ENCODE assay signal across 23 mouse cellular contexts in genomic region chr12:49107415-49108148, GRCm38 (mm10).
DNase-seq lines count a peak whose midpoint lies in the region; ATAC-seq and TF ChIP-seq lines count a peak whose summit lies in the region.
"Had no signal": no experiment of that assay in that cellular context is flagged by ENCODE, and none has a peak within 500 bp of the region (broad histone marks: within the 10 kb centered on the region; RNA-seq: fewer than 3 reads in every experiment).

No protein-coding gene starts in this region.

- no peak overlapping the region for H3K9ac ChIP-seq in midbrain, embryonic 14.5 days (replicated peaks; ENCODE audit: low read length)
- no peak overlapping the region for H3K9ac ChIP-seq in midbrain, embryonic 15.5 days
- no peak overlapping the region for H3K9ac ChIP-seq in intestine, embryonic 16.5 days (ENCODE audit: low read depth, low read length)
- no peak overlapping the region for H3K9ac ChIP-seq in neural tube, embryonic 13.5 days
- no peak overlapping the region for H3K9ac ChIP-seq in forebrain, postnatal 0 days
- H3K9ac ChIP-seq: embryonic facial prominence, embryonic 15.5 days; heart, embryonic 15.5 days had no signal

- peaks cover 6% of the 10 kb centered on the region; the same call in 1 of the 2 replicates for H3K4me1 ChIP-seq in midbrain, embryonic 14.5 days (ENCODE audit: control insufficient read depth, insufficient read depth, low read length)
- H3K4me1 ChIP-seq in midbrain, embryonic 15.5 days, result peaks cover 10% of the 10 kb centered on the region
- no peaks in the 10 kb centered on the region for H3K4me1 ChIP-seq in intestine, embryonic 16.5 days (ENCODE audit: control insufficient read depth, insufficient read depth, low read length)
- H3K4me1 ChIP-seq in neural tube, embryonic 13.5 days (replicated peaks), result peaks cover 8% of the 10 kb centered on the region
- H3K4me1 ChIP-seq in forebrain, postnatal 0 days (ENCODE audit: insufficient read depth), result no peaks in the 10 kb centered on the region
- H3K4me1 ChIP-seq: embryonic facial prominence, embryonic 15.5 days; forebrain, embryonic 10.5 days; heart, embryonic 15.5 days had no signal

- H3K27ac ChIP-seq in midbrain, embryonic 14.5 days (replicated peaks; ENCODE audit: low read depth, low read length), result 0 out of 2 replicates have a peak overlapping the region, but pooled peaks have one; percentile 16
- no peak overlapping the region for H3K27ac ChIP-seq in midbrain, embryonic 15.5 days
- no peak overlapping the region for H3K27ac ChIP-seq in intestine, embryonic 16.5 days (ENCODE audit: low read length)
- H3K27ac ChIP-seq in neural tube, embryonic 13.5 days (replicated peaks), result peak overlapping the region; percentile 46
- no peak overlapping the region for H3K27ac ChIP-seq in forebrain, postnatal 0 days (ENCODE audit: low read depth, low read length)
- H3K27ac ChIP-seq: embryonic facial prominence, embryonic 15.5 days; forebrain, embryonic 10.5 days; heart, adult 2 months; heart, embryonic 15.5 days had no signal

- 78% methylated on average over 10 of the region's 10 CpGs for WGBS in midbrain, embryonic 14.5 days
- 74% methylated on average over 10 of the region's 10 CpGs for WGBS in midbrain, embryonic 15.5 days
- WGBS in intestine, embryonic 16.5 days, result 41% methylated on average over 10 of the region's 10 CpGs
- WGBS in neural tube, embryonic 13.5 days, result 61% methylated on average over 10 of the region's 10 CpGs
- 77% methylated on average over 10 of the region's 10 CpGs for WGBS in forebrain, postnatal 0 days

- peak; percentile 4 for DNase-seq in embryo, embryonic 11 days
- DNase-seq in embryo, embryonic 10.5 days (ENCODE audit: low spot score), result no peak
- DNase-seq in midbrain, embryonic 14.5 days, result peak; percentile 27
- no peak for DNase-seq in cerebellum, adult 9-11 months
- no peak for DNase-seq in forebrain, postnatal 0 days
- DNase-seq: adrenal gland, postnatal 10 days; B cell, adult 2 months; cerebellum, adult 11-12 months; cerebellum, adult 9-10 months; cerebellum, postnatal 36 days; gastrocnemius, postnatal 10 days; heart, adult 2 months; heart, postnatal 14 days had no signal

- no peak overlapping the region for H3K4me2 ChIP-seq in midbrain, embryonic 14.5 days (ENCODE audit: low read length)
- no peak overlapping the region for H3K4me2 ChIP-seq in midbrain, embryonic 15.5 days
- H3K4me2 ChIP-seq in intestine, embryonic 16.5 days (ENCODE audit: low read depth, low read length), result no peak overlapping the region
- H3K4me2 ChIP-seq in neural tube, embryonic 13.5 days, result no peak overlapping the region
- no peak overlapping the region for H3K4me2 ChIP-seq in forebrain, postnatal 0 days (ENCODE audit: low read depth)
- H3K4me2 ChIP-seq: embryonic facial prominence, embryonic 15.5 days; heart, embryonic 11.5 days; heart, embryonic 15.5 days had no signal

- no peaks in the 10 kb centered on the region for H3K9me3 ChIP-seq in midbrain, embryonic 14.5 days (ENCODE audit: control insufficient read depth, low read length)
- H3K9me3 ChIP-seq in midbrain, embryonic 15.5 days, result no peaks in the 10 kb centered on the region
- H3K9me3 ChIP-seq in intestine, embryonic 16.5 days (ENCODE audit: control insufficient read depth, low read length), result no peaks in the 10 kb centered on the region
- H3K9me3 ChIP-seq in neural tube, embryonic 13.5 days, result no peaks in the 10 kb centered on the region
- no peaks in the 10 kb centered on the region for H3K9me3 ChIP-seq in forebrain, postnatal 0 days (ENCODE audit: low read length)
- H3K9me3 ChIP-seq: embryonic facial prominence, embryonic 15.5 days; forebrain, embryonic 10.5 days; G1E; heart, embryonic 15.5 days had no signal

- H3K4me3 ChIP-seq in midbrain, embryonic 14.5 days (replicated peaks; ENCODE audit: low read depth, low read length), result no peak overlapping the region
- H3K4me3 ChIP-seq in midbrain, embryonic 15.5 days, result no peak overlapping the region
- no peak overlapping the region for H3K4me3 ChIP-seq in intestine, embryonic 16.5 days (ENCODE audit: low read length)
- no peak overlapping the region for H3K4me3 ChIP-seq in neural tube, embryonic 13.5 days
- H3K4me3 ChIP-seq in forebrain, postnatal 0 days (ENCODE audit: low read depth, low read length), result no peak overlapping the region
- H3K4me3 ChIP-seq: embryonic facial prominence, embryonic 15.5 days; erythroblast, embryonic 14.5 days; forebrain, embryonic 10.5 days; heart, adult 2 months; heart, embryonic 15.5 days had no signal

- ATAC-seq in midbrain, embryonic 14.5 days (ENCODE audit: low FRiP score, low TSS enrichment), result no peak
- no peak for ATAC-seq in midbrain, embryonic 15.5 days (replicated peaks)
- ATAC-seq in intestine, embryonic 16.5 days, result peak; percentile 97
- ATAC-seq in neural tube, embryonic 13.5 days (ENCODE audit: low read depth), result no peak
- no peak for ATAC-seq in forebrain, postnatal 0 days
- ATAC-seq: CD4-positive, CD25-positive, alpha-beta regulatory T cell, adult 4 months had no signal

- H3K27me3 ChIP-seq in midbrain, embryonic 14.5 days (ENCODE audit: control insufficient read depth, insufficient read depth, low read length), result no peaks in the 10 kb centered on the region
- no peaks in the 10 kb centered on the region for H3K27me3 ChIP-seq in midbrain, embryonic 15.5 days (replicated peaks)
- H3K27me3 ChIP-seq in intestine, embryonic 16.5 days (replicated peaks; ENCODE audit: control insufficient read depth, insufficient read depth, low read length), result no peaks in the 10 kb centered on the region
- H3K27me3 ChIP-seq in neural tube, embryonic 13.5 days, result no peaks in the 10 kb centered on the region
- H3K27me3 ChIP-seq in forebrain, postnatal 0 days (ENCODE audit: insufficient read depth, low read length), result no peaks in the 10 kb centered on the region
- H3K27me3 ChIP-seq: embryonic facial prominence, embryonic 15.5 days; heart, embryonic 15.5 days had no signal

- H3K36me3 ChIP-seq in midbrain, embryonic 14.5 days (ENCODE audit: control insufficient read depth, insufficient read depth, low read length), result no peaks in the 10 kb centered on the region
- H3K36me3 ChIP-seq in midbrain, embryonic 15.5 days (replicated peaks), result no peaks in the 10 kb centered on the region
- H3K36me3 ChIP-seq in intestine, embryonic 16.5 days (ENCODE audit: control insufficient read depth, insufficient read depth, low read length), result no peaks in the 10 kb centered on the region
- H3K36me3 ChIP-seq in neural tube, embryonic 13.5 days, result no peaks in the 10 kb centered on the region
- no peaks in the 10 kb centered on the region for H3K36me3 ChIP-seq in forebrain, postnatal 0 days (ENCODE audit: insufficient read depth)
- H3K36me3 ChIP-seq: embryonic facial prominence, embryonic 15.5 days; forebrain, embryonic 10.5 days; G1E; heart, embryonic 15.5 days had no signal

- no peak for TF ChIP-seq CTCF in forebrain, postnatal 0 days (IDR thresholded peaks at IDR 0.05; ENCODE audit: low read depth)

Comparison
In these comparisons a context has a peak if more than half of its experiments do, and no peak if none do; other contexts are left out.
1. DNase-seq: peak in embryo, embryonic 11 days (single experiment) and midbrain, embryonic 14.5 days (single experiment); none in embryo, embryonic 10.5 days (single experiment), cerebellum, adult 9-11 months (single experiment) and forebrain, postnatal 0 days (single experiment).
2. H3K27ac ChIP-seq: peak in midbrain, embryonic 14.5 days (single experiment) and neural tube, embryonic 13.5 days (single experiment); none in midbrain, embryonic 15.5 days (single experiment), intestine, embryonic 16.5 days (single experiment) and forebrain, postnatal 0 days (single experiment).